Mouse (Mus musculus) erythroblast, adult 5-6 weeks (primary cell): Measurements from ENCODE around the gene Clk2. TPM values are rescaled to one million over a fixed set of nuclear protein-coding genes. Genes with fewer than 3 reads are reported as not detected.
"Not testable (repeated sequence)": the region's sequence is repeated elsewhere in the genome, so short reads cannot be mapped to it uniquely, and the experiment has no call there.

Experiments used
- ATAC-seq: replicated peaks from 2 replicates; pipeline ENCODE4 v1.8.0; 2016; ENCODE audit warnings: moderate number of reproducible peaks, mild to moderate bottlenecking, moderate TSS enrichment, inconsistent platforms; ENCODE audit not compliant: poor library complexity, low FRiP score, severe bottlenecking
- total RNA-seq, 2 experiments: library from RNA; stranded (forward) in 1 of 2; stranded (reverse) in 1 of 2; fragments of 150-400 nt in 1 of 2; fragments of 200-764, 138-1000 nt in 1 of 2; gene quantifications; 2 replicates each; pipeline versions ENCODE4 v1.2.3 to v1.2.4; 2015 to 2017; ENCODE audit warnings: low replicate concordance in 2 of 2

Clk2 gene
- total RNA-seq, 2 experiments from 2014 or later: 24.4 to 37.9 TPM

- no peak for ATAC-seq
Measured at GRCm38 (mm10) chr3:89214681-89215411, 50.3 kb downstream of the Clk2 start, which contains the start of gene Thbs3. Gene Thbs3, plus strand, starts transcription at chr3:89215180.

DNA sequence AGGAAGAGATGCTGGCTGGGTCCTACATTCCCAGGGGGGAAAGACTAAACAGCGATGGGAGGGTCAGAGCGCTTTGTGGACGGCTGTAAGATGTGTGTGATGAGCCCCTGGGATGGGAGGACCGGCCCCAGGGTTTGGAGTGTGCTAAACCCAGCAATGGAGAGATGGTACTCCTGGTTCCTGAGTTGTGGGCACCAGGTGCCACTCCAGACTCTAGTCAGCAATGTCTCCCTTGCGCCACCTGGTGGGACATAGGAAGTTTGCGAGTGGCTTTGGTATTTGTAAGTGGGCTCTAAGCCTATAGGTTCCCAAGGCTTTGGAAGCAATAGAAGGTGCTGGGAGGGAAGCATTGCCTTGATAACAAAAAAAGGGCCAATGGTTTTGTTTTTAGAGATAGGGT is 51.3 kb downstream of the Clk2 start:
- peak; percentile 69 for ATAC-seq

- ATAC-seq: not testable (repeated sequence)
Measured at GRCm38 (mm10) chr3:89216407-89216806, 51.8 kb downstream of the Clk2 start.

DNA sequence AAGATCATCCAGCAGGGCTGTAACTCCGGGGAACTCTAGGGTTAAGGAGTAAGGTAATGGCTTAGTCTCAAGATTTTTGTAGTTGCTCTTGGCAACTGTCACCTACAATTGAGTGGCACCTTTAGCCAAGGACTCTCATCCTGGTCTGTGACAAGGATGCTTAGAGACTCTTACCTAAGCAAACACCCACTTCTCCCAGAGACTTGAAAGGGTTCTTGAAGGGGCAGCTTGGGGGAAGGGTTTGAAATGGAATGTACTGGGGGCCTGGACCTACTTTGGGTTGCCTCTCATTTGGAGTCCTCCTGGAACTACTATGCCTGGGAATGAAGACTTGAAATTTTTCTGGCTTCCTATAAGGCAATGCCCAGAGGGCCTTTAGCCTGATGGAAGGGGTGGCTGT is 53.7 kb downstream of the Clk2 start:
- ATAC-seq: no peak

- ATAC-seq: no peak
Measured at GRCm38 (mm10) chr3:89219546-89219945, 55.0 kb downstream of the Clk2 start.

DNA sequence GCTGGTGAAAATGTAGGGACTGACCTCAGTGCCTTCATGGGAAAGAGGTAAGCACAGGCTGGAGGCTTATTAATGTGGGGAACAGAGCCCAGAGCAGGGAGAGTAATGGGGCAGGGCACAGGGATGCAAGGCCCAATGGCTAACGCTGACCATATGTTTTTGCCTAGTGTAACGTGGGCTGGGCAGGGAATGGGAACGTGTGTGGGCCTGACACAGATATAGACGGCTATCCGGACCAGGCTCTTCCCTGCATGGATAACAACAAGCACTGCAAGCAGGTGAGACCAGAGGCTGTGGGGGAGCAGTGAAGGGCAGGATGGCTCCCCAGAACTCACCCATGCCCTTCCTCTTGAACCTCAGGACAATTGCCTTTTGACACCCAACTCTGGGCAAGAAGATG is 56.6 kb downstream of the Clk2 start:
- no peak for ATAC-seq

GRCm38 (mm10) chr3:89224796-89225195 is 60.2 kb downstream of the Clk2 start:
- no peak for ATAC-seq

GRCm38 (mm10) chr3:89225321-89225815 is 60.8 kb downstream of the Clk2 start:
- ATAC-seq: no peak

GRCm38 (mm10) chr3:89225918-89226317 is 61.3 kb downstream of the Clk2 start:
- ATAC-seq: no peak

GRCm38 (mm10) chr3:89226361-89226760 is 61.8 kb downstream of the Clk2 start:
- ATAC-seq: no peak

Other genes starting within 250 kb of the Clk2 start
- 21.1 and 22.5 TPM in 2 replicates for gene Ash1l, start 214.2 kb upstream of the Clk2 start, total RNA-seq (2015; ENCODE audit: low replicate concordance)
- gene Ash1l, start 214.2 kb upstream of the Clk2 start, total RNA-seq (2017; ENCODE audit: low replicate concordance): 18.2 and 25.5 TPM in 2 replicates
- gene Dap3, start 213.6 kb upstream of the Clk2 start, total RNA-seq (2015; ENCODE audit: low replicate concordance): 40.2 and 46.2 TPM in 2 replicates
- gene Dap3, start 213.6 kb upstream of the Clk2 start, total RNA-seq (2017; ENCODE audit: low replicate concordance): 27.0 and 28.7 TPM in 2 replicates
- gene Rusc1, start 71.5 kb upstream of the Clk2 start, total RNA-seq (2015; ENCODE audit: low replicate concordance): 0.38 and 2.5 TPM in 2 replicates
- gene Rusc1, start 71.5 kb upstream of the Clk2 start, total RNA-seq (2017; ENCODE audit: low replicate concordance): 1.6 and 5.6 TPM in 2 replicates
- gene Gm43738, start 63.7 kb upstream of the Clk2 start, total RNA-seq (2015; ENCODE audit: low replicate concordance): not detected in 2 replicates
- not detected in 2 replicates for gene Gm43738, start 63.7 kb upstream of the Clk2 start, total RNA-seq (2017; ENCODE audit: low replicate concordance)
- gene Fdps, start 62.8 kb upstream of the Clk2 start, total RNA-seq (2015; ENCODE audit: low replicate concordance): 17.1 and 33.6 TPM in 2 replicates
- gene Fdps, start 62.8 kb upstream of the Clk2 start, total RNA-seq (2017; ENCODE audit: low replicate concordance): 30.1 and 47.8 TPM in 2 replicates
- gene Pklr, start 28.7 kb upstream of the Clk2 start, total RNA-seq (2015; ENCODE audit: low replicate concordance): 22.5 and 23.4 TPM in 2 replicates
- 5.6 and 5.7 TPM in 2 replicates for gene Pklr, start 28.7 kb upstream of the Clk2 start, total RNA-seq (2017; ENCODE audit: low replicate concordance)
- not detected in 2 replicates for gene Hcn3, start 4.6 kb upstream of the Clk2 start, total RNA-seq (2015; ENCODE audit: low replicate concordance)
- 1.3 TPM in 1 of 2 replicates, not detected in the other for gene Hcn3, start 4.6 kb upstream of the Clk2 start, total RNA-seq (2017; ENCODE audit: low replicate concordance)
- gene Scamp3, start 12.7 kb downstream of the Clk2 start, total RNA-seq (2015; ENCODE audit: low replicate concordance): 20.3 and 24.0 TPM in 2 replicates
- 3.5 and 5.8 TPM in 2 replicates for gene Scamp3, start 12.7 kb downstream of the Clk2 start, total RNA-seq (2017; ENCODE audit: low replicate concordance)
- 3.3 and 18.6 TPM in 2 replicates for gene Fam189b, start 18.3 kb downstream of the Clk2 start, total RNA-seq (2015; ENCODE audit: low replicate concordance)
- gene Fam189b, start 18.3 kb downstream of the Clk2 start, total RNA-seq (2017; ENCODE audit: low replicate concordance): 1.8 TPM in 1 of 2 replicates, not detected in the other
- 11.1 and 18.8 TPM in 2 replicates for gene Gba, start 38.1 kb downstream of the Clk2 start, total RNA-seq (2015; ENCODE audit: low replicate concordance)
- 12.9 and 13.2 TPM in 2 replicates for gene Gba, start 38.1 kb downstream of the Clk2 start, total RNA-seq (2017; ENCODE audit: low replicate concordance)
- not detected in 2 replicates for gene Thbs3, start 50.4 kb downstream of the Clk2 start, total RNA-seq (2015; ENCODE audit: low replicate concordance)
- gene Thbs3, start 50.4 kb downstream of the Clk2 start, total RNA-seq (2017; ENCODE audit: low replicate concordance): 1.7 TPM in 1 of 2 replicates, not detected in the other
- 4.0 and 13.4 TPM in 2 replicates for gene Mtx1, start 62.3 kb downstream of the Clk2 start, total RNA-seq (2015; ENCODE audit: low replicate concordance)
- 8.6 and 13.4 TPM in 2 replicates for gene Mtx1, start 62.3 kb downstream of the Clk2 start, total RNA-seq (2017; ENCODE audit: low replicate concordance)
- not detected in 2 replicates for gene Muc1, start 64.3 kb downstream of the Clk2 start, total RNA-seq (2015; ENCODE audit: low replicate concordance)
- gene Muc1, start 64.3 kb downstream of the Clk2 start, total RNA-seq (2017; ENCODE audit: low replicate concordance): not detected in 2 replicates
- 47.0 and 49.8 TPM in 2 replicates for gene Krtcap2, start 81.2 kb downstream of the Clk2 start, total RNA-seq (2015; ENCODE audit: low replicate concordance)
- gene Krtcap2, start 81.2 kb downstream of the Clk2 start, total RNA-seq (2017; ENCODE audit: low replicate concordance): 17.8 and 31.8 TPM in 2 replicates
- not detected in 2 replicates for gene Trim46, start 81.5 kb downstream of the Clk2 start, total RNA-seq (2015; ENCODE audit: low replicate concordance)
- not detected in 2 replicates for gene Trim46, start 81.5 kb downstream of the Clk2 start, total RNA-seq (2017; ENCODE audit: low replicate concordance)
- 16.1 and 42.3 TPM in 2 replicates for gene Dpm3, start 94.6 kb downstream of the Clk2 start, total RNA-seq (2015; ENCODE audit: low replicate concordance)
- gene Dpm3, start 94.6 kb downstream of the Clk2 start, total RNA-seq (2017; ENCODE audit: low replicate concordance): 4.3 TPM in 1 of 2 replicates, not detected in the other
- gene Slc50a1, start 105.8 kb downstream of the Clk2 start, total RNA-seq (2015; ENCODE audit: low replicate concordance): 8.8 and 12.9 TPM in 2 replicates
- gene Slc50a1, start 105.8 kb downstream of the Clk2 start, total RNA-seq (2017; ENCODE audit: low replicate concordance): 10.9 and 11.5 TPM in 2 replicates
- not detected in 2 replicates for gene Efna1, start 116.3 kb downstream of the Clk2 start, total RNA-seq (2015; ENCODE audit: low replicate concordance)
- gene Efna1, start 116.3 kb downstream of the Clk2 start, total RNA-seq (2017; ENCODE audit: low replicate concordance): not detected in 2 replicates
- gene Efna3, start 158.2 kb downstream of the Clk2 start, total RNA-seq (2015; ENCODE audit: low replicate concordance): not detected in 2 replicates
- gene Efna3, start 158.2 kb downstream of the Clk2 start, total RNA-seq (2017; ENCODE audit: low replicate concordance): not detected in 2 replicates
- not detected in 2 replicates for gene Efna4, start 173.2 kb downstream of the Clk2 start, total RNA-seq (2015; ENCODE audit: low replicate concordance)
- not detected in 2 replicates for gene Efna4, start 173.2 kb downstream of the Clk2 start, total RNA-seq (2017; ENCODE audit: low replicate concordance)
- 25.3 and 34.2 TPM in 2 replicates for gene Adam15, start 185.2 kb downstream of the Clk2 start, total RNA-seq (2015; ENCODE audit: low replicate concordance)
- gene Adam15, start 185.2 kb downstream of the Clk2 start, total RNA-seq (2017; ENCODE audit: low replicate concordance): 5.0 and 14.1 TPM in 2 replicates
- not detected in 2 replicates for gene Dcst2, start 197.2 kb downstream of the Clk2 start, total RNA-seq (2015; ENCODE audit: low replicate concordance)
- not detected in 2 replicates for gene Dcst2, start 197.2 kb downstream of the Clk2 start, total RNA-seq (2017; ENCODE audit: low replicate concordance)
- gene Dcst1, start 200.5 kb downstream of the Clk2 start, total RNA-seq (2015; ENCODE audit: low replicate concordance): not detected in 2 replicates
- not detected in 2 replicates for gene Dcst1, start 200.5 kb downstream of the Clk2 start, total RNA-seq (2017; ENCODE audit: low replicate concordance)
- 5.8 and 7.7 TPM in 2 replicates for gene Zbtb7b, start 230.0 kb downstream of the Clk2 start, total RNA-seq (2015; ENCODE audit: low replicate concordance)
- 5.4 and 15.2 TPM in 2 replicates for gene Zbtb7b, start 230.0 kb downstream of the Clk2 start, total RNA-seq (2017; ENCODE audit: low replicate concordance)
- 0.63 and 3.7 TPM in 2 replicates for gene Lenep, start 238.0 kb downstream of the Clk2 start, total RNA-seq (2015; ENCODE audit: low replicate concordance)
- gene Lenep, start 238.0 kb downstream of the Clk2 start, total RNA-seq (2017; ENCODE audit: low replicate concordance): 0.17 TPM in 1 of 2 replicates, not detected in the other
- 2.1 and 6.3 TPM in 2 replicates for gene Flad1, start 247.1 kb downstream of the Clk2 start, total RNA-seq (2015; ENCODE audit: low replicate concordance)
- gene Flad1, start 247.1 kb downstream of the Clk2 start, total RNA-seq (2017; ENCODE audit: low replicate concordance): 1.8 and 3.1 TPM in 2 replicates